Mouse (Mus musculus) small intestine, adult 2 months (tissue): ENCODE measurements at regions not wholly inside any gene's neighbourhood (a gene's known extent, or its start where the extent isn't known, plus 50 kb on each side); places are given as distances from the start of the nearest gene placed in this dataset.

Source experiments
- CTCF ChIP-seq: fragments of 200-500 bp; IDR thresholded peaks from 2 replicates; pipeline ENCODE4 v1.5.1; 2012; ENCODE audit warnings: low read depth, mild to moderate bottlenecking, control low read depth, inconsistent platforms, low read length, moderate library complexity, mixed read lengths; ENCODE audit not compliant: insufficient replicate concordance, insufficient read length; ENCODE audit errors: extremely low read depth
- POLR2A ChIP-seq: fragments of 200-500 bp; IDR thresholded peaks from 2 replicates; pipeline ENCODE4 v1.6.1; 2012; ENCODE audit warnings: low read depth, mild to moderate bottlenecking, control low read depth, inconsistent platforms, low read length, moderate library complexity

DNA sequence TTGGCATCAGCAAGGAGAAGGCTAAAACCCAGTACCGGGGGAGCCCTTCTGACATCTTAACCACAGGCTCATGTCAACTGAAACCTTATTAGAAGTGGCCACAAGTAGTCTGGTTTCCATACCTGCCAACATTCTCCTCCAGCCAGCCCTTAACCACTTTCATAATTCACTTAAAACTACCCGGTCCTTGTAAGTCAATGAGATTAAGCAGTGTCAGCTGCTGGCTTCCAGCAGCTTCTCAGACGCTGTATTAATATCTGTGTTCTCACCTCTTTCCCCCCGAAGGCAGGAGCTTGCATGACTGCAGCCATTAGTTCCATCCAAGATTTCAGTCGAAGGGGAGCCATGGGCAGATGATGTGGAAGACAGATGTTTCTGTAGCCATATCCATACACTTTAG, 530.6 kb upstream of the Nrp1 start:
- TF ChIP-seq CTCF (no peak), POLR2A (no peak)
